Mouse (Mus musculus) forebrain, embryonic 14.5 days (tissue): Measurements from ENCODE around the gene Klrg1. TPM values are rescaled to one million over a fixed set of nuclear protein-coding genes. Genes with fewer than 3 reads are reported as not detected.
A peak's percentile ranks its signal among the peaks of the same experiment; 100 is the strongest.

Experiments used
- ATAC-seq: fragments of 200-750 bp; cut with Nextera tagmentation; 2 replicates; pipeline ENCODE4 v1.8.0; 2017; ENCODE audit warnings: mild to moderate bottlenecking, moderate library complexity
- DNase-seq: peaks from one replicate; pipeline ENCODE4 v3.0.0-alpha.2; 2015; ENCODE audit warnings: low spot score
- H3K27ac ChIP-seq: fragments of 300-500 bp; sonication (generic); 2 replicates; pipeline ENCODE4 v1.5.1; 2014; ENCODE audit warnings: low read depth, mild to moderate bottlenecking, control low read depth, low read length, moderate library complexity
- H3K27me3 ChIP-seq: fragments of 300-500 bp; sonication (generic); replicated peaks from 2 replicates; pipeline ENCODE4 v1.6.1; 2014; ENCODE audit warnings: low read length, control low read depth, mixed read lengths; ENCODE audit not compliant: control insufficient read depth, insufficient read depth
- H3K36me3 ChIP-seq: fragments of 300-500 bp; sonication (generic); 2 replicates; pipeline ENCODE4 v1.6.1; 2014; ENCODE audit warnings: low read length, control low read depth; ENCODE audit not compliant: control insufficient read depth, insufficient read depth
- H3K4me1 ChIP-seq: fragments of 300-500 bp; sonication (generic); 2 replicates; pipeline ENCODE4 v1.6.1; 2014; ENCODE audit warnings: antibody characterized with exemption, low read length, control low read depth; ENCODE audit not compliant: control insufficient read depth, insufficient read depth
- H3K4me2 ChIP-seq: fragments of 300-500 bp; sonication (generic); 2 replicates; pipeline ENCODE4 v1.6.1; 2014; ENCODE audit warnings: mild to moderate bottlenecking, control low read depth, low read length
- H3K4me3 ChIP-seq: fragments of 300-500 bp; sonication (generic); 2 replicates; pipeline ENCODE4 v1.5.1; 2014; ENCODE audit warnings: low read depth, low read length, control low read depth
- H3K9ac ChIP-seq: fragments of 300-500 bp; sonication (generic); 2 replicates; pipeline ENCODE4 v1.6.1; 2014; ENCODE audit warnings: mild to moderate bottlenecking, low read length, control low read depth, moderate library complexity
- H3K9me3 ChIP-seq: fragments of 300-500 bp; sonication (generic); replicated peaks from 2 replicates; pipeline ENCODE4 v1.6.1; 2016; ENCODE audit warnings: low read length, control low read depth, mixed read lengths; ENCODE audit not compliant: control insufficient read depth
- WGBS: fragments of 180-500 bp; shearing (Covaris S2); extraction: QIAGEN DNeasy Blood & Tissue Kit; methylation state at CpG from one replicate; pipeline ENCODE4 v1.1.7; 2014; 5-methylcytosine and 5-hydroxymethylcytosine counted together
- polyA plus RNA-seq: library from polyadenylated mRNA; unstranded; fragments of >200 nt; fragmentation: Nextera tagmentation; extraction: Ambion mirVana; gene quantifications from 2 replicates; pipeline ENCODE4 v1.2.1, GENCODE M21; 2014

Klrg1 gene
- polyA plus RNA-seq, 1 experiment from 2014 or later, result 0.32 TPM

GRCm38 (mm10) chr6:122304790-122305555 is 22.3 kb upstream of the Klrg1 start:
- Histone ChIP-seq H3K4me1 (peaks cover 6% of the 10 kb centered on the region), H3K9me3 (no peaks in the 10 kb centered on the region), H3K9ac (no peak overlapping the region), H3K4me3 (no peak overlapping the region), H3K36me3 (no peaks in the 10 kb centered on the region), H3K4me2 (no peak overlapping the region), H3K27me3 (no peaks in the 10 kb centered on the region), H3K27ac (no peak overlapping the region)
- 84% methylated on average over 12 of the region's 12 CpGs for WGBS
- DNase-seq (no peak), ATAC-seq (no peak)

- no peak overlapping the region for H3K27ac ChIP-seq
Observed at GRCm38 (mm10) chr6:122304355-122304754, 21.7 kb upstream of the Klrg1 start.

GRCm38 (mm10) chr6:122303526-122303925 is 20.8 kb upstream of the Klrg1 start:
- Histone ChIP-seq H3K27me3 (no peaks in the 10 kb centered on the region), H3K36me3 (no peaks in the 10 kb centered on the region), H3K4me2 (no peak overlapping the region), H3K27ac (no peak overlapping the region), H3K9ac (no peak overlapping the region), H3K4me1 (no peaks in the 10 kb centered on the region), H3K9me3 (no peaks in the 10 kb centered on the region), H3K4me3 (no peak overlapping the region)
- WGBS, result 83% methylated on average over 9 of the region's 9 CpGs
- ATAC-seq (no peak), DNase-seq (no peak)

More at GRCm38 (mm10) chr6:122304355-122304754, 21.7 kb upstream of the Klrg1 start:
- H3K9me3 ChIP-seq, result no peaks in the 10 kb centered on the region
- no peak overlapping the region for H3K4me3 ChIP-seq
- no peak overlapping the region for H3K9ac ChIP-seq
- DNase-seq (peak; percentile 87), ATAC-seq (no peak)
- H3K36me3 ChIP-seq, result no peaks in the 10 kb centered on the region
- no peaks in the 10 kb centered on the region for H3K27me3 ChIP-seq
- no peak overlapping the region for H3K4me2 ChIP-seq
- 35% methylated on average over 6 of the region's 6 CpGs for WGBS
- H3K4me1 ChIP-seq, result no peaks in the 10 kb centered on the region; the same call in 1 of the 2 replicates

- WGBS, result 85% methylated on average over 4 of the region's 4 CpGs
- DNase-seq (no peak), ATAC-seq (no peak)
- Histone ChIP-seq H3K4me1 (no peaks in the 10 kb centered on the region), H3K4me3 (no peak overlapping the region), H3K9me3 (no peaks in the 10 kb centered on the region), H3K9ac (no peak overlapping the region), H3K4me2 (no peak overlapping the region), H3K36me3 (no peaks in the 10 kb centered on the region), H3K27me3 (no peaks in the 10 kb centered on the region), H3K27ac (no peak overlapping the region)
Observed at GRCm38 (mm10) chr6:122302661-122303060, 20.0 kb upstream of the Klrg1 start.

- DNase-seq (no peak), ATAC-seq (no peak)
- Histone ChIP-seq H3K27me3 (no peaks in the 10 kb centered on the region), H3K9me3 (no peaks in the 10 kb centered on the region), H3K4me3 (no peak overlapping the region), H3K4me2 (no peak overlapping the region), H3K4me1 (no peaks in the 10 kb centered on the region), H3K36me3 (no peaks in the 10 kb centered on the region), H3K27ac (no peak overlapping the region), H3K9ac (no peak overlapping the region)
- WGBS, result 58% methylated on average over 1 of the region's 1 CpGs
Observed at GRCm38 (mm10) chr6:122302121-122302520, 19.4 kb upstream of the Klrg1 start.

GRCm38 (mm10) chr6:122299621-122300133 is 17.0 kb upstream of the Klrg1 start:
- Histone ChIP-seq H3K36me3 (no peaks in the 10 kb centered on the region), H3K9ac (no peak overlapping the region), H3K27ac (no peak overlapping the region), H3K9me3 (no peaks in the 10 kb centered on the region), H3K4me1 (no peaks in the 10 kb centered on the region), H3K4me3 (no peak overlapping the region), H3K4me2 (no peak overlapping the region), H3K27me3 (no peaks in the 10 kb centered on the region)
- 75% methylated on average over 3 of the region's 3 CpGs for WGBS
- ATAC-seq (no peak), DNase-seq (no peak)

GRCm38 (mm10) chr6:122298223-122298609 is 15.5 kb upstream of the Klrg1 start:
- 43% methylated on average over 4 of the region's 4 CpGs for WGBS
- ATAC-seq, result peak; percentile 24
- 0 out of 2 replicates have a peak overlapping the region, but pooled peaks have one; percentile 57 for H3K4me2 ChIP-seq
- H3K36me3 ChIP-seq, result no peaks in the 10 kb centered on the region
- no peak overlapping the region for H3K4me3 ChIP-seq
- no peaks in the 10 kb centered on the region for H3K27me3 ChIP-seq
- H3K4me1 ChIP-seq, result no peaks in the 10 kb centered on the region
- H3K9ac ChIP-seq, result no peak overlapping the region
- no peaks in the 10 kb centered on the region for H3K9me3 ChIP-seq
- no peak for DNase-seq
- H3K27ac ChIP-seq, result no peak overlapping the region

- DNase-seq (peak; percentile 80), ATAC-seq (peak; percentile 87)
- Histone ChIP-seq H3K9ac (peak overlapping the region; percentile 72), H3K4me2 (peak overlapping the region; percentile 57), H3K4me3 (peak overlapping the region; percentile 38), H3K36me3 (no peaks in the 10 kb centered on the region), H3K27ac (peak overlapping the region; percentile 75), H3K4me1 (no peaks in the 10 kb centered on the region), H3K9me3 (no peaks in the 10 kb centered on the region), H3K27me3 (no peaks in the 10 kb centered on the region)
- 5% methylated on average over 25 of the region's 25 CpGs for WGBS
Observed at GRCm38 (mm10) chr6:122297279-122298222, 14.9 kb upstream of the Klrg1 start.
